Mouse (Mus musculus): Measurements from ENCODE around the gene Fuca1. TPM values are rescaled to one million over a fixed set of nuclear protein-coding genes. Genes with fewer than 3 reads are reported as not detected.

The Fuca1 gene
- total RNA-seq, 4 experiments from 2014 or later: 51.2 to 73.5 (median 59.2) TPM

GRCm38 (mm10) chr4:135889146-135889883 lies 31.2 kb upstream of the Fuca1 start:
- DNase-seq (ENCODE audit: low spot score in 2 of 2): no peak

GRCm38 (mm10) chr4:135889884-135890283 lies 30.7 kb upstream of the Fuca1 start:
- peak; percentile 21 to 54 for DNase-seq (ENCODE audit: low spot score in 2 of 2)

- no peak for DNase-seq (ENCODE audit: low spot score in 2 of 2)
Observed at GRCm38 (mm10) chr4:135891539-135891938, 29.0 kb upstream of the Fuca1 start.

GRCm38 (mm10) chr4:135892884-135893283 lies 27.7 kb upstream of the Fuca1 start:
- no peak for DNase-seq (ENCODE audit: low spot score in 2 of 2)

GRCm38 (mm10) chr4:135895071-135895571 lies 25.4 kb upstream of the Fuca1 start, which contains the start of gene Cnr2:
TSS of gene Cnr2 (plus strand) at chr4:135895394.
- DNase-seq (ENCODE audit: low spot score in 2 of 2): no peak

GRCm38 (mm10) chr4:135896157-135896556 lies 24.4 kb upstream of the Fuca1 start:
- DNase-seq (ENCODE audit: low spot score in 2 of 2): no peak

GRCm38 (mm10) chr4:135898380-135899049 lies 22.0 kb upstream of the Fuca1 start:
- no peak for DNase-seq (ENCODE audit: low spot score in 2 of 2)

GRCm38 (mm10) chr4:135899050-135899448 lies 21.5 kb upstream of the Fuca1 start:
- no peak for DNase-seq (ENCODE audit: low spot score in 2 of 2)

GRCm38 (mm10) chr4:135900008-135900407 lies 20.5 kb upstream of the Fuca1 start:
- no peak for DNase-seq (ENCODE audit: low spot score in 2 of 2)

GRCm38 (mm10) chr4:135902606-135903242 lies 17.8 kb upstream of the Fuca1 start:
- DNase-seq (ENCODE audit: low spot score in 2 of 2): no peak

GRCm38 (mm10) chr4:135904810-135905209 lies 15.7 kb upstream of the Fuca1 start:
- DNase-seq (ENCODE audit: low spot score in 2 of 2): no peak

GRCm38 (mm10) chr4:135906633-135907032 lies 13.9 kb upstream of the Fuca1 start:
- DNase-seq (ENCODE audit: low spot score in 2 of 2): no peak

GRCm38 (mm10) chr4:135909326-135910066 lies 11.0 kb upstream of the Fuca1 start:
- DNase-seq (ENCODE audit: low spot score in 2 of 2): no peak

- DNase-seq (ENCODE audit: low spot score in 2 of 2): no peak
Observed at GRCm38 (mm10) chr4:135911531-135911930, 9.0 kb upstream of the Fuca1 start.

GRCm38 (mm10) chr4:135912164-135912563 lies 8.4 kb upstream of the Fuca1 start:
- no peak for DNase-seq (ENCODE audit: low spot score in 2 of 2)

GRCm38 (mm10) chr4:135912835-135913234 lies 7.7 kb upstream of the Fuca1 start:
- DNase-seq (ENCODE audit: low spot score in 2 of 2): no peak

- DNase-seq (ENCODE audit: low spot score in 2 of 2): no peak
Observed at GRCm38 (mm10) chr4:135913433-135913832, 7.1 kb upstream of the Fuca1 start.

- no peak for DNase-seq (ENCODE audit: low spot score in 2 of 2)
Observed at GRCm38 (mm10) chr4:135918635-135919279, 1.8 kb upstream of the Fuca1 start.

- DNase-seq (ENCODE audit: low spot score in 2 of 2): no peak
Observed at GRCm38 (mm10) chr4:135919280-135919639, 1.3 kb upstream of the Fuca1 start.

- DNase-seq (ENCODE audit: low spot score in 2 of 2): no peak
Observed at GRCm38 (mm10) chr4:135921257-135922120, 954 bp downstream of the Fuca1 start.
